Mouse (Mus musculus): ENCODE measurements around the gene Ctcf. TPM values are rescaled to one million over a fixed set of nuclear protein-coding genes. Genes with fewer than 3 reads are reported as not detected.

Ctcf gene
- polyA plus RNA-seq, 1 experiment from 2014 or later = 66.1 TPM

DNA sequence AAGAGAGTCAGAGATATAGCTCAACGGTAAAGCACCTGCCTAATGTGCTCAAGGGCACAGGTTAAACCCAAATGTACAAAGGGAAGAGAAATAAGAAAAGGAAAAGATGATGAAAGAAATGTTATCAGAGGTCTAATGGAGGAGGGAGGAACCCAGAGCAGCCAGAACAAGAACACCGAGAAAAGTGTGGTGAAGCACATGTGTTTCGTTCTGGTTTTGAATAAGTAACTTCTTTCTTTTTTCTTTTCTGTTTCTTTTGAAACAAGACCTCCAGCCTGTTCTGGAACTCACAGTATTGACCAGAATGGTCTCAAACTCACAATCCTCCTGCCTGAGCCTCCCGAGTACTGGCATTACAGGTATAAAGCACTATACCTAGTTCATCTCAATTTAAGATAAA, 7.0 kb upstream of the Ctcf start:
- peaks cover 7% of the 10 kb centered on the region; the same call in 1 of the 2 replicates for H3K36me3 ChIP-seq
- no peaks in the 10 kb centered on the region for H3K27me3 ChIP-seq (replicated peaks)
- H3K27ac ChIP-seq (ENCODE audit: poor library complexity, severe bottlenecking) = no peak overlapping the region
- H3K4me2 ChIP-seq = no peak overlapping the region
- H3K4me3 ChIP-seq = no peak overlapping the region
- H3K4me1 ChIP-seq (replicated peaks) = peaks cover 8% of the 10 kb centered on the region
- H3K9me3 ChIP-seq (replicated peaks) = no peaks in the 10 kb centered on the region
- no peak overlapping the region for H3K9ac ChIP-seq
- WGBS = 82% methylated on average over 4 of the region's 4 CpGs
- ATAC-seq (ENCODE audit: insufficient number of reproducible peaks, low FRiP score) = no peak

DNA sequence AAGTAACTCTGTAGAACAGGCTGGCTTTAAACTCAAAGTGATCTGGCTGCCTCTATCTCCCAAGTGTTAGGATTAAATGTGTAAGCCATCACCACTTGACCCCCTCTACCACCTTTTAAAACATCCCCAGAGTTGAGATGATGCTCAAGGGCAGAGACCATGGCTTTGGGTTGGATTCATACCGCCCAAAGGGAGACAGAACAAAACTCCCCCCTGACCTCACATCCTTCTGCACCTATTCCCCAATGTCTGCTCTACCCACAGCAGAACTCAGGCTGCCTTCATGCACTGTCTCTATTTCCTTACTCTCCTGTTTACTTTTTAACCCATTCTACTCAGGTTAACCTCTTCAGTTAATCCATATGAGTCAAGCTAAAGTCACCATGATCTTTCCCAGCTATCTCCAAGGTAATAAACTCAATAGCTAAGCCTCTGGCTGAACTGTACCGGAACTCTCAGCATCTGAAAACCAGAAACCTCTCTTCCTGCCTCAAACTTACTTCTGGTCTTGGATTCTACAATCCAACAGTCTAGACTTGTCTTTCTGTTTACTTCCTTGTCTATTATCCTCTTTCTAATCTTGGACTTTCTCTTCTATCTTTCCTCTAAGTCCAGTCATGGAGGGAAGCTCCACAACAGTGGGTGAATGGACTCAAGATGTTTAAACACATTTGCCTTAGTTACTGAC, 1.5 kb upstream of the Ctcf start:
- peaks cover 22% of the 10 kb centered on the region for H3K4me1 ChIP-seq (replicated peaks)
- H3K4me3 ChIP-seq = peak overlapping the region; percentile 92
- peaks cover under 1% of the 10 kb centered on the region; the same call in 1 of the 2 replicates for H3K36me3 ChIP-seq
- H3K9ac ChIP-seq = peak overlapping the region; percentile 99
- H3K4me2 ChIP-seq = peak overlapping the region; percentile 87
- H3K9me3 ChIP-seq (replicated peaks) = no peaks in the 10 kb centered on the region
- H3K27me3 ChIP-seq (replicated peaks) = no peaks in the 10 kb centered on the region
- H3K27ac ChIP-seq (ENCODE audit: poor library complexity, severe bottlenecking) = no peak overlapping the region
- 91% methylated on average over 2 of the region's 2 CpGs for WGBS
- no peak for ATAC-seq (ENCODE audit: insufficient number of reproducible peaks, low FRiP score)

DNA sequence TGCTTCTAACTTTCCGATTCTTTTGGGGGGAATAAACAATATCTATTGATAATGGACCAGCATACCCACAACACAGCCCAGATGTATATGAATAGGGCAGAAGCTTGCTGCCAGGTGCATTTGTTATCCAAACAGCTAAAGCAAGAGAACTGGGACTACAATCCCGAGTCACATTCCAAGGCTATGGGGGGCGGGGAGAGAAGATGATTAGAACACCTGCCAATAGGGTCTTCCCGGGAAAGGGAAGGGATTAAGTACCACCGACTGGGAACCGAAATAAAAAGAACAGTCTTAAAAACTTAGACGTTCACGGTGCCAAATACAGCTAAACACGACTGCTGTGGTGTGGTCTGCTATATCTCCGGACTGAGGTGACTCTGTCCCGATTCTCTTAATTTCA, 887 bp upstream of the Ctcf start:
- no peaks in the 10 kb centered on the region; the same call in 1 of the 2 replicates for H3K36me3 ChIP-seq
- no peaks in the 10 kb centered on the region for H3K27me3 ChIP-seq (replicated peaks)
- H3K27ac ChIP-seq (ENCODE audit: poor library complexity, severe bottlenecking) = peak overlapping the region; percentile 100
- 5% methylated on average over 11 of the region's 11 CpGs for WGBS
- peak overlapping the region; percentile 87 for H3K4me2 ChIP-seq
- H3K9me3 ChIP-seq (replicated peaks) = no peaks in the 10 kb centered on the region
- H3K4me1 ChIP-seq (replicated peaks) = peaks cover 22% of the 10 kb centered on the region
- peak overlapping the region; percentile 99 for H3K9ac ChIP-seq
- no peak for ATAC-seq (ENCODE audit: insufficient number of reproducible peaks, low FRiP score)
- H3K4me3 ChIP-seq = peak overlapping the region; percentile 92

DNA sequence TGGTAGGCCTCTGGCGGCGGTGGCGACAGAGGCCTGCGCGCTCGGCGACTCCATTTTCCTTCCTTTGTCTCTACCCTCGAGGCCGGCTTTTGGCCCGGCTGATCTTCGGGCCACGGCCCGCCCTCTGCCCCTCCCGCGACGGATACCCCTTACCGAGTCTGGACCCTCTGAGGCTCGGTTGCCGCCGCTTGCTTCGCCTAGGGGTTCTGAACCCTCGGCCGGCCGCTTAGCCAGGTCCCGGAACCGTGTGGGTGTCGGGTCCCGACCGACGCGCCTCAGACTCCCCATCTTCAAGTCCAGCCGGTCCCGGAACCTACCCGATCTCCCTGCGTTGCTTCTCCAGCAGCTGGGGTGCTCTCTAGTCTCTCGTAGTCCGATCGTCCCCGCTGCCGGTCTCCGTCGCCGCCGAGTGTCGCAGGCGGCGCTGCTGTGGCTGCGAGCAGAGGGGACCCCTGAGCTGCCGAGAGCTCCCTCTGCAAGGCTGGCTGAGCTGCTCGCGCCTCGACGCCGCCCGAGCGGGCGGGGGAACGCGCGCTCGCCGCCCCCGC, 669 bp downstream of the Ctcf start, which contains the start of gene Agrp:
Gene Agrp (minus strand): TSS at position 431 of the 548 bp plus-strand sequence.
- Histone ChIP-seq H3K9ac (peak within 1 kb of the TSS; percentile 99), H3K4me2 (peak within 1 kb of the TSS; percentile 87), H3K9me3 (replicated peaks) (no peaks in the 10 kb centered on the region), H3K27ac (ENCODE audit: poor library complexity, severe bottlenecking) (peak within 1 kb of the TSS; percentile 100), H3K4me1 (replicated peaks) (peaks cover 22% of the 10 kb centered on the region), H3K4me3 (peak within 1 kb of the TSS; percentile 92), H3K36me3 (no peaks in the 10 kb centered on the region; the same call in 1 of the 2 replicates), H3K27me3 (replicated peaks) (no peaks in the 10 kb centered on the region)
- WGBS = under 1% methylated on average over 49 of the region's 63 CpGs
- ATAC-seq (ENCODE audit: insufficient number of reproducible peaks, low FRiP score) = peak; percentile 63

DNA sequence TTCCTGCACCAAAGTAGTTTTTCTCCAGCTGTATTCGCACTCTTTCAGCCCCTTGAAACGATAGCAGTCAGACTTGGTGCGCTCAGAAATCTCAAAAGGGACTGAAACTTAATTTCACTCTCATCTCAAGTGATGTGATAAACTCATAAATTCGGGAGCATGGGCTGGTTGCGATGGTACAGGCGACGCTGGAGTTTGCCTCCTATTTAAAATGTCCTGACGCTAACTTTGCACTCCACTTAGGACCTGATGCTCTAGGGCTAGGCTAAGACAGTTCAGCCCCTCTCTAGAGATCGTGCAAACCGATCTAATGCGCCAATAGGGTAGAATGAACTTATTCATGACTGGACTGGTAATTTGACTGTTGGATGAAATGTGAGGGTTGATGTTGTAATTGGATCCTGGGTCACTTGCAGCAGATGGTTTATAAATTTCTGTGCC, 1.3 kb downstream of the Ctcf start:
- H3K36me3 ChIP-seq = no peaks in the 10 kb centered on the region; the same call in 1 of the 2 replicates
- H3K9ac ChIP-seq = peak overlapping the region; percentile 99
- no peaks in the 10 kb centered on the region for H3K9me3 ChIP-seq (replicated peaks)
- peak overlapping the region; percentile 92 for H3K4me3 ChIP-seq
- H3K27me3 ChIP-seq (replicated peaks) = no peaks in the 10 kb centered on the region
- ATAC-seq (ENCODE audit: insufficient number of reproducible peaks, low FRiP score) = no peak
- under 1% methylated on average over 11 of the region's 11 CpGs for WGBS
- H3K4me1 ChIP-seq (replicated peaks) = peaks cover 22% of the 10 kb centered on the region
- H3K4me2 ChIP-seq = peak overlapping the region; percentile 87
- H3K27ac ChIP-seq (ENCODE audit: poor library complexity, severe bottlenecking) = peak overlapping the region; percentile 100

DNA sequence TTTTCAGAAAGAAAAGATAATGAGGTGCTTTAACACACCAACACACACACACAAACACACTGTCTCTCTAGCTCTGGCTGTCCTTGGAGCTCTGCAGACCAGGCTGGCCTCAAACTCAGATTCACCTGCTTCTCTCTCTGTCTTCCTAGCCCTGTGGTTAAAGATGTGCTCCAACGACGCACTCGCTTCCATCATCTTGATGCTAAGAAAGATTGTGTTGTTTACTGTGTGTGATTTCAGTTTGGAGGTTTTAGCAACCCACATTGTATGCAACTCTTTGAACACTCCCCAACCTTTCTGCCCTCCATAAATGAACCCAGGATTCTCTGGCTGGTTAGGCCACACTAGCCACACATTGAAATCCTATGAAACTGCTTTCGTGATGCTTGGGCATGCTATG, 2.1 kb downstream of the Ctcf start:
- ATAC-seq (ENCODE audit: insufficient number of reproducible peaks, low FRiP score) = no peak
- H3K9ac ChIP-seq = peak overlapping the region; percentile 37; the same call in 1 of the 2 replicates
- no peaks in the 10 kb centered on the region for H3K9me3 ChIP-seq (replicated peaks)
- WGBS = 89% methylated on average over 4 of the region's 4 CpGs
- peak overlapping the region; percentile 8; the same call in 1 of the 2 replicates for H3K27ac ChIP-seq (ENCODE audit: poor library complexity, severe bottlenecking)
- peaks cover 22% of the 10 kb centered on the region for H3K4me1 ChIP-seq (replicated peaks)
- 0 out of 2 replicates have a peak overlapping the region, but pooled peaks have one; percentile 15 for H3K4me3 ChIP-seq
- peak overlapping the region; percentile 59 for H3K4me2 ChIP-seq
- H3K27me3 ChIP-seq (replicated peaks) = no peaks in the 10 kb centered on the region
- H3K36me3 ChIP-seq = peaks cover 2% of the 10 kb centered on the region

DNA sequence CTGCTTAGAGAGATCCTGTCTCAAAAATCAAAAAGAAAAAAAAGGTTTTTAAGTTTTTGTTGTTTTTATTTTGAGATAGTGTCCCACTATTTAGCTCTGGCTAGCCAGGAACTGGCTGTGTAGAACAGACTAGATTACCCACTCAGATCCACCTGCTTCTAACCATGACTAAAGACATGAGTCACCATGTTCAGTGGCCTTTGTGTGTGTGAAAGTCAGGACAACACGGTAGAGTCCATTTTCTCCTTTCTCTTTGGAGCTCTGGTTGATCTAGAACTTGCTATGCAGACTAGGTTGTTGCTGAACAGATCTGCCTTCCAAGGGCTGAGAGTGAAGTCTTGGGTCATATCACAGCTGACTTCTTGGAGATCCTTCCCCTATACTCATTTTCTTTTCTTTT, 3.5 kb downstream of the Ctcf start:
- no peaks in the 10 kb centered on the region for H3K9me3 ChIP-seq (replicated peaks)
- WGBS = 82% methylated on average over 1 of the region's 1 CpGs

DNA sequence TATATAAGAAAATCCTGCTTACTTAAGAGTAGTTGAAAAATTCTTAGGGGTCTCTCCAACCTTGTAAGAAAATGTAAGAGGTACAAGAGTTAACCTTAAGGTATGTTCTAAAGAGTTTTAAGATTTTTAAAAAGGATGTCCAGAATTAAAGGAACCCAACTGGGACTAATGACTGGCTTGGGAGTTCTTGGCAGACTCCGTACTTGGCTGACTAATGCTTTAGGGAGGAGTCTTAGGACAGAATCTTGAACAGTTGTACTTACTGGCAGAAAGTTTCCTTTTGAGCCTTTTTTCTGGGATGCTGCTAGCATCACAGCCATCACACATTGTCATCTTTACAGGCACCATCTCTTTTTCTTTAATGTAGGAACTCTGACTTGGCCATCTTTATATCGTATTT, 4.1 kb downstream of the Ctcf start:
- H3K4me2 ChIP-seq = no peak overlapping the region
- no peak overlapping the region for H3K4me3 ChIP-seq
- H3K36me3 ChIP-seq = peaks cover 16% of the 10 kb centered on the region
- no peaks in the 10 kb centered on the region for H3K27me3 ChIP-seq (replicated peaks)
- no peak for ATAC-seq (ENCODE audit: insufficient number of reproducible peaks, low FRiP score)
- H3K9ac ChIP-seq = no peak overlapping the region
- H3K9me3 ChIP-seq (replicated peaks) = no peaks in the 10 kb centered on the region
- 87% methylated on average over 2 of the region's 2 CpGs for WGBS
- H3K27ac ChIP-seq (ENCODE audit: poor library complexity, severe bottlenecking) = no peak overlapping the region
- peaks cover 15% of the 10 kb centered on the region for H3K4me1 ChIP-seq (replicated peaks)

More for the DNA sequence above, 3.5 kb downstream of the Ctcf start:
- Histone ChIP-seq H3K27me3 (replicated peaks) (no peaks in the 10 kb centered on the region), H3K36me3 (peaks cover 11% of the 10 kb centered on the region), H3K9ac (no peak overlapping the region), H3K4me3 (no peak overlapping the region), H3K4me2 (no peak overlapping the region), H3K4me1 (replicated peaks) (peaks cover 21% of the 10 kb centered on the region), H3K27ac (ENCODE audit: poor library complexity, severe bottlenecking) (no peak overlapping the region)
- no peak for ATAC-seq (ENCODE audit: insufficient number of reproducible peaks, low FRiP score)

DNA sequence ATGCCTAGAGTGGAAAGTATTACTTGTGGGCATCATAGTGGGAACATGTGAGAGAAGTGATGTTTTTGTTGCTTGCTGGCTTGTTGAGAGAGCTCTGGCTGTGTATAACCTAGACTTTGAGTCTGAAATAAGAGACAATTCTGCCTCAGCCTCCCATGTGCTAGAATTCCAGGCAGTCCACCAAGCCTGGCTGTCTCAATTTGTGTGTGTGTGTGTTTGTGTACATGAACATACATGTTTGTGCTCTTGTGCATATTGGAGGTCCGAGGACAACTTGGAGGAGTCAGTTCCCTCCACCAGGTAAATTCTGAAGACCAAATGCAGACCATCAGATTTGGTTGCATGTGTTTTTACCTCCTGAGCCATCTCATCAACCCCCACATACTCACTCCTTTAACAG, 8.8 kb downstream of the Ctcf start:
- ATAC-seq (ENCODE audit: insufficient number of reproducible peaks, low FRiP score) = no peak
- no peaks in the 10 kb centered on the region for H3K4me1 ChIP-seq (replicated peaks)
- no peaks in the 10 kb centered on the region for H3K27me3 ChIP-seq (replicated peaks)
- H3K4me2 ChIP-seq = no peak overlapping the region
- 100% methylated on average over 1 of the region's 1 CpGs for WGBS
- H3K36me3 ChIP-seq = peaks cover 36% of the 10 kb centered on the region
- no peak overlapping the region for H3K27ac ChIP-seq (ENCODE audit: poor library complexity, severe bottlenecking)
- no peak overlapping the region for H3K9ac ChIP-seq
- no peak overlapping the region for H3K4me3 ChIP-seq
- no peaks in the 10 kb centered on the region for H3K9me3 ChIP-seq (replicated peaks)

DNA sequence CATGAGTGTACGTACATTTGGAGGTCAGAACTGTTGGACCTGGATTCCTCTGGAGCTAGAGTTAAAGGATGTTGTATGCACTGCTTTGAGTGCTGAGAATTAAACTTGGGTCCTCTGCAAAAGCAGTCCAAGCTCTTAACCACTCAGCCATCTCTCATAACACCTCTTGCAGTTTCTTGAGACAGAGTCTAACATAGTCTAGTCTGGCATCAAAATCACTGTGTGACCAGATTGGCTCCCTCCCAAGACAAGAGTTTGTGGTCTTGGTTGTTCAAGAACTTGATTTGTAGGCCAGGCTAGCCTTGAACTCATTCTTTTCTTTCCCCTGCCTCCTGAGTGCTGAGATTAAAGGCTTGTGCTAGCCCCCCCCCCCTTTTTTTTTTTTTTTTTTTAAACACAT, 12.6 kb downstream of the Ctcf start:
- peaks cover 7% of the 10 kb centered on the region for H3K4me1 ChIP-seq (replicated peaks)
- H3K9ac ChIP-seq = no peak overlapping the region
- peaks cover 48% of the 10 kb centered on the region for H3K36me3 ChIP-seq
- WGBS = 91% methylated on average over 1 of the region's 1 CpGs
- no peak overlapping the region for H3K4me2 ChIP-seq
- no peak overlapping the region for H3K4me3 ChIP-seq
- no peaks in the 10 kb centered on the region for H3K27me3 ChIP-seq (replicated peaks)
- no peak overlapping the region for H3K27ac ChIP-seq (ENCODE audit: poor library complexity, severe bottlenecking)
- no peak for ATAC-seq (ENCODE audit: insufficient number of reproducible peaks, low FRiP score)
- no peaks in the 10 kb centered on the region for H3K9me3 ChIP-seq (replicated peaks)

DNA sequence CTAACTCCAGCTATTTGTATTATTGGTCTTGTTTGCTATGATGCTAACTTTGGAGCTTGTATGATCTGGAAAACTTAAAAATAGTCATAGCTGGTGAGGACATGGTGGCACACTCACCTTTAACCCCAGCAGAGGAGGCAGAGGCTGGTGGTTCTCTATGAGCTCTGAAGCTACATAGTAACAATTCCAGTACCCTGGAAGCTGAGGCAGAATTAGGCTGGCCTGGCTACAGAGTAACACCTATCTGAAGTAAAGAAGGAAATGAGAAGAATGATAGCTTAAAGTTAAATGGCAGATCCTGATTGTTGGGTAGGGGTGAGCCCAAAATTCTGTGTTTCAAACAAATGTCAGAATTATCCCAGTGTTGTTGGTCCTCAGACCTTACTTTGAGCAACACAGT, 21.3 kb downstream of the Ctcf start:
- Histone ChIP-seq H3K9me3 (replicated peaks) (no peaks in the 10 kb centered on the region), H3K4me2 (no peak overlapping the region), H3K4me1 (replicated peaks) (no peaks in the 10 kb centered on the region; the same call in 1 of the 2 replicates), H3K9ac (no peak overlapping the region), H3K27ac (ENCODE audit: poor library complexity, severe bottlenecking) (no peak overlapping the region), H3K36me3 (peaks cover 22% of the 10 kb centered on the region), H3K27me3 (replicated peaks) (no peaks in the 10 kb centered on the region), H3K4me3 (no peak overlapping the region)
- ATAC-seq (ENCODE audit: insufficient number of reproducible peaks, low FRiP score) = no peak

All from heart, embryonic 12.5 days (tissue).